Mouse (Mus musculus): ENCODE data around the gene Raf1. TPM values are rescaled to one million over a fixed set of nuclear protein-coding genes. Genes with fewer than 3 reads are reported as not detected.

The Raf1 gene
- polyA plus RNA-seq, 2 experiments: 37.9 to 41.5 TPM

DNA sequence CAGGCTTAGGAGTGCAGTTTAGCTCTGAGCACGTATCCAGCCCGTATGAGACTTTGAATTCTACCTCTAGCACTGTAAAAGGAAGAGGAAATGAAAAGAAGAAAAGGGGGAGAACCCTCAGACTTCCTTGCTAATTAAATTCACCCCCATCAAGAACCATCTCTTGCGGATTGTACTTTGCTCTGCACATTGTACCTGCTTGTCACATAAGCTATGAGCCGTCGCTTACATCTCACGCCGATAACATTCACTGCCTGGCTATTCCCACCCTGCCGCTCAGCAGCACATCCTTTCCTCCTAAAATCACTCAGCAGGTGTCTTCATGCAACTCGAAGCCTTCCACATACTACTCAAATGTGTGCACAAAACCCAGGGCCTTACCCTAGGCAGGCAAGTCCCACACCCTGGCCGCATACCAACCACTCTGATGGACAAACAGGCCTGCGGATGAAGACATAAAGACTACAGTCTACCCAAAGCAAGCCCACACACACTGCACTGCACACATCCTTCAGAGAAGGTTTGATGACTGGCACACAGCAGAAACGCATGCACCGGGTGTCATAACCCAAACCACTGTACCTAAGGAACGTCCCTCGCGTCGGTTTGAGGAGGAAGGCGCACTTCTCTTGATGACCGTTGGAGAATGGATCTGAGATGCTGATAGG, 84.6 kb downstream of the Raf1 start:
- H3K4me3 ChIP-seq (ENCODE audit: insufficient read depth in 1 of 2, low read depth in 2 of 2, low read length in 2 of 2): peak overlapping the region; percentile 1 to 38
- no peaks in the 10 kb centered on the region for H3K27me3 ChIP-seq (ENCODE audit: control insufficient read depth, insufficient read depth, low read length)
- no peaks in the 10 kb centered on the region for H3K4me1 ChIP-seq (replicated peaks; ENCODE audit: control insufficient read depth in 2 of 2, insufficient read depth in 2 of 2, low read length in 1 of 2)
- no peaks in the 10 kb centered on the region for H3K36me3 ChIP-seq (replicated peaks; ENCODE audit: control insufficient read depth, insufficient read depth, low read depth)
- no peak overlapping the region for H3K9ac ChIP-seq (replicated peaks)
- WGBS (ENCODE audit: insufficient replicate concordance): 73% methylated on average over 19 of the region's 19 CpGs
- ATAC-seq (ENCODE audit: insufficient read depth) (no peak), DNase-seq (ENCODE audit: low read depth in 3 of 3, low spot score in 3 of 3) (no peak)
- TF ChIP-seq EP300 (IDR thresholded peaks at IDR 0.05; ENCODE audit: low read depth) (no peak), CTCF (IDR thresholded peaks at IDR 0.05; ENCODE audit: low read depth) (no peak)
- H3K4me2 ChIP-seq (ENCODE audit: low read depth): peak overlapping the region; percentile 29
- no peaks in the 10 kb centered on the region for H3K9me3 ChIP-seq (ENCODE audit: control insufficient read depth, low read length)
- H3K27ac ChIP-seq: no peak overlapping the region

DNA sequence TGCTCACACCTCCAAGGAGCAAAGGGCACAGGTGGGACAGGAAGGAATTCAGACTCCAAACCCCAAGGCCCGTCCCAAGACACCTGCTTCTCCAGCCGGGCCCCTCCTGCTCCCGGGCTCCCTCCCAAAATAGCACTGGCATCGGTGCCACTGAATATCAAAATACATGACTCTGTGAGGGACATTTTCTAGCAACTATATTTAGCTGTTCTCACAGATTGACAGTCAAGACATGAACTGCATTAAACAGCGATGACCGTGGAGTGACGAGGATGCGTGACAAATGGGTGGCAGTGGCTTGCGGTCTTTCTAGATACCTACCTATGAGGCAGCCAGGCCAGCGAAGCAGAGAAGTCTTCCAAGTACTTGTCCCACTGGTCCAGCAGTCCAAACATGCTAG, 90.1 kb downstream of the Raf1 start:
- 79% methylated on average over 10 of the region's 10 CpGs for WGBS (ENCODE audit: insufficient replicate concordance)
- Histone ChIP-seq H3K9ac (replicated peaks) (no peak overlapping the region), H3K27me3 (ENCODE audit: control insufficient read depth, insufficient read depth, low read length) (no peaks in the 10 kb centered on the region), H3K9me3 (ENCODE audit: control insufficient read depth, low read length) (no peaks in the 10 kb centered on the region), H3K4me1 (replicated peaks; ENCODE audit: control insufficient read depth in 2 of 2, insufficient read depth in 2 of 2, low read length in 1 of 2) (no peaks in the 10 kb centered on the region), H3K4me2 (ENCODE audit: low read depth) (no peak overlapping the region), H3K4me3 (ENCODE audit: insufficient read depth in 1 of 2, low read depth in 2 of 2, low read length in 2 of 2) (no peak overlapping the region), H3K27ac (no peak overlapping the region), H3K36me3 (replicated peaks; ENCODE audit: control insufficient read depth, insufficient read depth, low read depth) (no peaks in the 10 kb centered on the region)
- ATAC-seq (ENCODE audit: insufficient read depth) (no peak), DNase-seq (ENCODE audit: low read depth in 3 of 3, low spot score in 3 of 3) (no peak)
- no peak for TF ChIP-seq CTCF (IDR thresholded peaks at IDR 0.05; ENCODE audit: low read depth)

DNA sequence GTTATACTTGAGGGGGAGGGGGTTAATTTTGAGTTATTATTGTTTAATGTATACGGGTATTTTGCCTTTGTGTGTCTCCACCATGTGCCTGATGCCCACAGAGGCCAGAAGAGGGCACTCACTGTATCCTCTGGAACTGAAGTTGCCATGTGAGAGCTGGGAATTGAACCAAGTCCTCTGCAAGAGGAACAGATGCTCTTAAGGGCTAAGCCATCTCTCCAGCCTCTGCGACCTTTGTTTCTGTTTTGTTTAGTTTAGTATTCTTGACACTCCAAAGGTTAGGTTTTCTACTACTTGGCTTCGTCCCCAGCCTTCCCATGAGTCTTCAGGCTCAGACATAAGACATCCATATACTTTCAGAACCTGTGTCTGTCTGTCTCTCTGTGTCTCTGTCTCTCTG, 92.3 kb downstream of the Raf1 start:
- no peak overlapping the region for H3K27ac ChIP-seq
- no peak for DNase-seq (ENCODE audit: low read depth in 3 of 3, low spot score in 3 of 3)
- no peak overlapping the region for H3K4me2 ChIP-seq (ENCODE audit: low read depth)
- H3K9me3 ChIP-seq (ENCODE audit: control insufficient read depth, low read length): no peaks in the 10 kb centered on the region
- H3K36me3 ChIP-seq (replicated peaks; ENCODE audit: control insufficient read depth, insufficient read depth, low read depth): no peaks in the 10 kb centered on the region
- H3K4me3 ChIP-seq (ENCODE audit: insufficient read depth in 1 of 2, low read depth in 2 of 2, low read length in 2 of 2): no peak overlapping the region
- no peak for TF ChIP-seq CTCF (IDR thresholded peaks at IDR 0.05; ENCODE audit: low read depth)
- no peak overlapping the region for H3K9ac ChIP-seq (replicated peaks)
- ATAC-seq (ENCODE audit: insufficient read depth): no peak
- H3K4me1 ChIP-seq (replicated peaks; ENCODE audit: control insufficient read depth in 2 of 2, insufficient read depth in 2 of 2, low read length in 1 of 2): no peaks in the 10 kb centered on the region
- 64% methylated on average over 3 of the region's 3 CpGs for WGBS (ENCODE audit: insufficient replicate concordance)
- no peaks in the 10 kb centered on the region for H3K27me3 ChIP-seq (ENCODE audit: control insufficient read depth, insufficient read depth, low read length)

DNA sequence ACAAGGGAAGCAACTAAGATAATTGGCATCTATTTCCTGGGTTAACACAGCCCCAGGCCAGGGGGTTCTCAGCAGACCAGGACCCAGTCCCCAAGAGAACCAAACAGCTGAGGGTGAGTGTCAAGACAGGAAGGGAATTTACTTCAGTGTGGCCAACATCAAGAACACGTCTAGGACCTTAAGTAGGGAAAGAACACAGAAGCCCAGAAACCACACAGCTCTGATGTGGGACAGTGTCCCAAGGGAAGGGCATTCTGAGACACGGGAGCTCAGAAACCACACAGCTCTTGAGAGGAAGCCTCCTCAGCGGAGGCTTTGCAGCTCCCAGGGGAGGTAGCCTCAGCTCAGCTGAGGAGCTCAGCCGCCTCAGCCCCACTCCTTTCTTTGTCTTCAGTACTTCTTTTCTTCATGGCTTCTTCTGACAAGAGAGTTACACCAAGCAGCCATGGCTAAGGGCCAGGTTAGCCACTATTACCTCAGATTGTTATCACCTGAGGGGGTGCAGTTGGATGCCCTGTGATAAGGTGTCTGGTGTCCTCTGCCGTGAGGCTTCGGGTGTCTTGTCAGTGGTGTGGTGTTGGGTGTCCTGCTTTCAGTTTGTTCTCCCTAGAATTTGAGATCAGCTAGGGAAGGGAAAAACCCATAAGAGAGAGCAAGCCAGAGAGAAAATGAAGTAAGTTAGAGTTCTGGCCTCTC, 92.9 kb downstream of the Raf1 start:
- no peaks in the 10 kb centered on the region for H3K27me3 ChIP-seq (ENCODE audit: control insufficient read depth, insufficient read depth, low read length)
- no peak overlapping the region for H3K27ac ChIP-seq
- H3K4me3 ChIP-seq (ENCODE audit: insufficient read depth in 1 of 2, low read depth in 2 of 2, low read length in 2 of 2): no peak overlapping the region
- DNase-seq (ENCODE audit: low read depth in 3 of 3, low spot score in 3 of 3) (no peak), ATAC-seq (ENCODE audit: insufficient read depth) (no peak)
- no peaks in the 10 kb centered on the region for H3K9me3 ChIP-seq (ENCODE audit: control insufficient read depth, low read length)
- H3K4me2 ChIP-seq (ENCODE audit: low read depth): no peak overlapping the region
- 39% methylated on average over 6 of the region's 6 CpGs for WGBS (ENCODE audit: insufficient replicate concordance)
- no peak overlapping the region for H3K9ac ChIP-seq (replicated peaks)
- TF ChIP-seq CTCF (IDR thresholded peaks at IDR 0.05; ENCODE audit: low read depth) (no peak), EP300 (IDR thresholded peaks at IDR 0.05; ENCODE audit: low read depth) (no peak)
- H3K4me1 ChIP-seq (replicated peaks; ENCODE audit: control insufficient read depth in 2 of 2, insufficient read depth in 2 of 2, low read length in 1 of 2): no peaks in the 10 kb centered on the region
- 0 out of 2 replicates have a peak, but pooled peaks cover 3% of the 10 kb centered on the region for H3K36me3 ChIP-seq (replicated peaks; ENCODE audit: control insufficient read depth, insufficient read depth, low read depth)

DNA sequence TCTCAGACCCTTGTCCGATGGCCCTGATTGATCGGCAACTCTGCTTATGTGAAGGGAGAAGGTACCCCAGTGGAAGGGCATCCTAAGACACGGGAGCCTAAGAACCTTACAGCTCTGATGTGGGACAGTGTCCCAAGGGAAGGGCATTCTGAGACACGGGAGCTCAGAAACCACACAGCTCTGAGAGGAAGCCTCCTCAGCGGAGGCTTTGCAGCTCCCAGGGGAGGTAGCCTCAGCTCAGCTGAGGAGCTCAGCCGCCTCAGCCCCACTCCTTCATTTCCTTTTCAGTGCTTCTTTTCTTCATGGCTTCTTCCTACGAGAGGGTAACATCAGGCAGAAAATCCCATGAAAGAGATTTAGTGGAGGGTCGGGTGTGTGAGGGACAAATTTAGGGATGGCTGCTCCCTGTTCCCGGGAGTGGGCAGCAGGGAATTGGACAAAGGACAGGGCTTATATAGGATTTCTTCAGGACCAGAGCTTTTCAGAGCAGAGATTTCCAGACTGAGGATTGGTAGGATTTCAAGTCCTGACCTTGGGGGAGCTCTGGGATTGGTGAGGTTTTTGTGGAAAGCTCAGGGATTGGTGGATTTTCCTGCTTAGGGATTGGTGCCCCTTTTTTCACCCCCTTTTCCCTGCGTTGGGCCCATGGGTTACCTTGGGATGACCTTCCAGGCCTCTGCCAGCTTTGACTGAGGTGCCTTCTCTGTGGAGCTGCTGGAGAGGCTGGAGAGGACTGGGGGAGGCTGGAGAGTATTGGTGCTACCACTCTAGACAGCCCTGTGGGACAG, 93.9 kb downstream of the Raf1 start:
- TF ChIP-seq CTCF (IDR thresholded peaks at IDR 0.05; ENCODE audit: low read depth): no peak
- no peak for TF ChIP-seq EP300 (IDR thresholded peaks at IDR 0.05; ENCODE audit: low read depth)
- Histone ChIP-seq H3K4me2 (ENCODE audit: low read depth) (no peak overlapping the region), H3K27me3 (ENCODE audit: control insufficient read depth, insufficient read depth, low read length) (no peaks in the 10 kb centered on the region), H3K9me3 (ENCODE audit: control insufficient read depth, low read length) (no peaks in the 10 kb centered on the region), H3K4me3 (ENCODE audit: insufficient read depth in 1 of 2, low read depth in 2 of 2, low read length in 2 of 2) (no peak overlapping the region), H3K9ac (replicated peaks) (no peak overlapping the region), H3K4me1 (replicated peaks; ENCODE audit: control insufficient read depth in 2 of 2, insufficient read depth in 2 of 2, low read length in 1 of 2) (no peaks in the 10 kb centered on the region), H3K27ac (no peak overlapping the region), H3K36me3 (replicated peaks; ENCODE audit: control insufficient read depth, insufficient read depth, low read depth) (0 out of 2 replicates have a peak, but pooled peaks cover 3% of the 10 kb centered on the region)
- WGBS (ENCODE audit: insufficient replicate concordance): 66% methylated on average over 10 of the region's 10 CpGs
- DNase-seq (ENCODE audit: low read depth in 3 of 3, low spot score in 3 of 3) (no peak), ATAC-seq (ENCODE audit: insufficient read depth) (no peak)
